Mouse (Mus musculus) ovary, postnatal 36 days (tissue): ENCODE results near the gene Pard3b.

Experiments
- DNase-seq: peaks from one replicate; pipeline ENCODE4 v3.0.0; 2022; ENCODE audit warnings: low spot score, mixed read lengths

The Pard3b gene

GRCm38 (mm10) chr1:61925541-61925940, 286.9 kb downstream of the Pard3b start:
- DNase-seq = no peak

- DNase-seq = no peak
Observed at GRCm38 (mm10) chr1:61928131-61928761, 289.6 kb downstream of the Pard3b start.

GRCm38 (mm10) chr1:61933574-61933973, 294.9 kb downstream of the Pard3b start:
- DNase-seq = no peak

- no peak for DNase-seq
Observed at GRCm38 (mm10) chr1:61934760-61935159, 296.1 kb downstream of the Pard3b start.

- DNase-seq = no peak
Observed at GRCm38 (mm10) chr1:61939882-61940281, 301.3 kb downstream of the Pard3b start.

- no peak for DNase-seq
Observed at GRCm38 (mm10) chr1:61961533-61961932, 322.9 kb downstream of the Pard3b start.

GRCm38 (mm10) chr1:61962571-61962970, 323.9 kb downstream of the Pard3b start:
- no peak for DNase-seq

GRCm38 (mm10) chr1:61967124-61967523, 328.5 kb downstream of the Pard3b start:
- DNase-seq = no peak

GRCm38 (mm10) chr1:61967807-61968206, 329.2 kb downstream of the Pard3b start:
- DNase-seq = no peak

- no peak for DNase-seq
Observed at GRCm38 (mm10) chr1:61997711-61998110, 359.1 kb downstream of the Pard3b start.

- no peak for DNase-seq
Observed at GRCm38 (mm10) chr1:62008811-62009210, 370.2 kb downstream of the Pard3b start.

- DNase-seq = no peak
Observed at GRCm38 (mm10) chr1:62011712-62012111, 373.1 kb downstream of the Pard3b start.

- no peak for DNase-seq
Observed at GRCm38 (mm10) chr1:62016536-62017300, 378.1 kb downstream of the Pard3b start.

- DNase-seq = no peak
Observed at GRCm38 (mm10) chr1:62018276-62018675, 379.7 kb downstream of the Pard3b start.

GRCm38 (mm10) chr1:62019743-62020142, 381.1 kb downstream of the Pard3b start:
- no peak for DNase-seq

GRCm38 (mm10) chr1:62041718-62042117, 403.1 kb downstream of the Pard3b start:
- DNase-seq = peak; percentile 6

- no peak for DNase-seq
Observed at GRCm38 (mm10) chr1:62048592-62048991, 410.0 kb downstream of the Pard3b start.

- no peak for DNase-seq
Observed at GRCm38 (mm10) chr1:62051186-62051825, 412.7 kb downstream of the Pard3b start.

GRCm38 (mm10) chr1:62053167-62053638, 414.6 kb downstream of the Pard3b start:
- no peak for DNase-seq

GRCm38 (mm10) chr1:62055280-62055679, 416.7 kb downstream of the Pard3b start:
- no peak for DNase-seq

- DNase-seq = no peak
Observed at GRCm38 (mm10) chr1:62070617-62071016, 432.0 kb downstream of the Pard3b start.

- no peak for DNase-seq
Observed at GRCm38 (mm10) chr1:62071139-62071538, 432.5 kb downstream of the Pard3b start.

- no peak for DNase-seq
Observed at GRCm38 (mm10) chr1:62076171-62076570, 437.5 kb downstream of the Pard3b start.
